Mouse (Mus musculus): ENCODE data around the gene Gm28553. TPM values are rescaled to one million over a fixed set of nuclear protein-coding genes. Genes with fewer than 3 reads are reported as not detected.
"Not testable (repeated sequence)": the region's sequence is repeated elsewhere in the genome, so short reads cannot be mapped to it uniquely, and the experiment has no call there.

Gm28553 gene
- total RNA-seq (2021) = not detected
- long read RNA-seq, experiment 1 = 0 reads
- long read RNA-seq, experiment 2 = 0 reads

DNA sequence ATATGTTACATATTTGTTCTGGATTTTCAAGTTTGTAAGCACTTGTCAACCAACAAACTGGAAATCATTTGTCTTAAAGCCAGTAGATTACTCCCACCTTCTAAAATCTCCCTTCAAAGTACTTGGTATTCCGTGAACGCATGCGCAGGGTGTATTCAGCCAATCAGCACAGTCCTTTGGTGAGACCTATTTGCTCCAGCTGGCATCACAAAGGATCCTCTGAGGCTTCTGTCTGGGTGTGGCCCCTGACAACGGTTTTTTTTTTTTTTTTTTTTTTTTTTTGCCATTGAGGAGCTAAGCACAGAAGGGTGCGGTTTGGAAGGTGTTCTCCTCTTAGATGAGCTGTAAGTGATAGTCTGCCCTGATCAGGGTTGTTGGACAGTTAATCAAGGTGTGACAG lies at the start of gene Gm28553:
Gene Gm28553 (plus strand): TSS at position 301 of the 400 bp plus-strand sequence.
- DNase-seq = not testable (repeated sequence)
